In genomic region chr2:181715382-181715781, GRCm38 (mm10) we compare ENCODE assay signal across 12 mouse cellular contexts. TPM values are rescaled to one million over a fixed set of nuclear protein-coding genes. Genes with fewer than 3 reads are reported as not detected.
DNase-seq lines count a peak whose midpoint lies in the region; ATAC-seq and TF ChIP-seq lines count a peak whose summit lies in the region.
"Had no signal": no experiment of that assay in that cellular context is flagged by ENCODE, and none has a peak within 500 bp of the region (broad histone marks: within the 10 kb centered on the region; RNA-seq: fewer than 3 reads in every experiment).

No protein-coding gene starts in this region.

- peak; percentile 45 for ATAC-seq in forebrain, embryonic 13.5 days
- peak; percentile 17; the same call in 1 of the 2 replicates for ATAC-seq in hindbrain, embryonic 16.5 days
- peak; percentile 47; the same call in 1 of the 2 replicates for ATAC-seq in neural tube, embryonic 13.5 days (ENCODE audit: low read depth)

- intact Hi-C loops in left cerebral cortex, adult 2 months (cut with DNase I) = no loop called here

- H3K4me3 ChIP-seq in left cerebral cortex, adult 2 months = peak overlapping the region; percentile 58
- peak overlapping the region; percentile 44 for H3K4me3 ChIP-seq in forebrain, embryonic 13.5 days
- H3K4me3 ChIP-seq in hindbrain, embryonic 16.5 days (ENCODE audit: low read length) = peak overlapping the region; percentile 42
- H3K4me3 ChIP-seq in neural tube, embryonic 13.5 days = peak overlapping the region; percentile 54

- peaks cover 22% of the 10 kb centered on the region for H3K36me3 ChIP-seq in forebrain, embryonic 13.5 days (ENCODE audit: poor library complexity, severe bottlenecking)
- H3K36me3 ChIP-seq in hindbrain, embryonic 16.5 days (ENCODE audit: control insufficient read depth, insufficient read depth, low read length) = 0 out of 2 replicates have a peak, but pooled peaks cover 3% of the 10 kb centered on the region
- H3K36me3 ChIP-seq in neural tube, embryonic 13.5 days = peaks cover 27% of the 10 kb centered on the region

- H3K9me3 ChIP-seq in forebrain, embryonic 13.5 days (replicated peaks) = no peaks in the 10 kb centered on the region
- H3K9me3 ChIP-seq in hindbrain, embryonic 16.5 days (ENCODE audit: control insufficient read depth, low read length) = no peaks in the 10 kb centered on the region
- no peaks in the 10 kb centered on the region for H3K9me3 ChIP-seq in neural tube, embryonic 13.5 days

- peak overlapping the region; percentile 93 for H3K27ac ChIP-seq in left cerebral cortex, adult 2 months
- H3K27ac ChIP-seq in forebrain, embryonic 13.5 days = peak overlapping the region; percentile 87
- peak overlapping the region; percentile 79 for H3K27ac ChIP-seq in hindbrain, embryonic 16.5 days (ENCODE audit: low read depth, low read length)
- H3K27ac ChIP-seq in neural tube, embryonic 13.5 days (replicated peaks) = peak overlapping the region; percentile 92

- 50% methylated on average over 3 of the region's 3 CpGs for WGBS in forebrain, embryonic 13.5 days
- WGBS in hindbrain, embryonic 16.5 days = 38% methylated on average over 3 of the region's 3 CpGs
- 66% methylated on average over 3 of the region's 3 CpGs for WGBS in neural tube, embryonic 13.5 days

- peak overlapping the region; percentile 74 for H3K9ac ChIP-seq in forebrain, embryonic 13.5 days
- peak overlapping the region; percentile 61 for H3K9ac ChIP-seq in hindbrain, embryonic 16.5 days (ENCODE audit: low read depth, low read length)
- H3K9ac ChIP-seq in neural tube, embryonic 13.5 days = peak overlapping the region; percentile 82

- TF ChIP-seq CTCF in left cerebral cortex, adult 2 months (IDR thresholded peaks at IDR 0.05) = no peak

- peaks cover 39% of the 10 kb centered on the region for H3K4me1 ChIP-seq in forebrain, embryonic 13.5 days
- H3K4me1 ChIP-seq in hindbrain, embryonic 16.5 days (ENCODE audit: control insufficient read depth, insufficient read depth, low read depth, low read length) = peaks cover 24% of the 10 kb centered on the region
- peaks cover 55% of the 10 kb centered on the region for H3K4me1 ChIP-seq in neural tube, embryonic 13.5 days (replicated peaks)

- DNase-seq in left cerebral cortex, adult 2 months (ENCODE audit: extremely low spot score in 1 of 2, low spot score in 2 of 2) = no peak
- no peak for DNase-seq in left cerebral cortex, adult 9 months (ENCODE audit: low spot score in 2 of 2)
- no peak for DNase-seq in adrenal gland, postnatal 4 days (ENCODE audit: low spot score in 2 of 2)
- DNase-seq in embryo, embryonic 10.5 days (ENCODE audit: low spot score) = no peak
- DNase-seq: adrenal gland, adult 8-10 months; gastrocnemius, postnatal 25 days; lung, adult 18-20 months had no signal

- no peaks in the 10 kb centered on the region for H3K27me3 ChIP-seq in forebrain, embryonic 13.5 days
- H3K27me3 ChIP-seq in hindbrain, embryonic 16.5 days (replicated peaks; ENCODE audit: control insufficient read depth, insufficient read depth, low read length) = no peaks in the 10 kb centered on the region
- no peaks in the 10 kb centered on the region for H3K27me3 ChIP-seq in neural tube, embryonic 13.5 days

- peak overlapping the region; percentile 66 for H3K4me2 ChIP-seq in forebrain, embryonic 13.5 days
- peak overlapping the region; percentile 57 for H3K4me2 ChIP-seq in hindbrain, embryonic 16.5 days (ENCODE audit: low read length)
- H3K4me2 ChIP-seq in neural tube, embryonic 13.5 days = peak overlapping the region; percentile 85

RNA-seq across cellular contexts. Expression of gene Oprl1, which starts 0.6 kb away (rescaled TPM):
- 10 to 100 TPM; 48.7 to 53.2 TPM for total RNA-seq in left cerebral cortex, adult 2 months (2021)
- 33.5 and 48.2 TPM in 2 replicates for polyA plus RNA-seq in forebrain, embryonic 13.5 days (2015; fragmentation: Nextera tagmentation; extraction: Ambion mirVana)
- 93.8 and 96.3 TPM in 2 replicates for polyA plus RNA-seq in hindbrain, embryonic 16.5 days (2015; fragmentation: Nextera tagmentation; extraction: Ambion mirVana)
- 63.8 and 64.0 TPM in 2 replicates for polyA plus RNA-seq in neural tube, embryonic 13.5 days (2015; fragmentation: Nextera tagmentation; extraction: Ambion mirVana)
- total RNA-seq in adrenal gland, postnatal 4 days (2021) = 1 to 10 TPM; 4.0 to 6.0 TPM
- total RNA-seq: common myeloid progenitor, adult 5-6 weeks; gastrocnemius, postnatal 25 days had no signal

RNA-seq across cellular contexts. Expression of gene Lkaaear1, which starts 17.1 kb away (rescaled TPM):
- not detected for total RNA-seq in left cerebral cortex, adult 2 months (2021)
- polyA plus RNA-seq in forebrain, embryonic 13.5 days (2015; fragmentation: Nextera tagmentation; extraction: Ambion mirVana) = not detected in 2 replicates
- not detected in 2 replicates for polyA plus RNA-seq in hindbrain, embryonic 16.5 days (2015; fragmentation: Nextera tagmentation; extraction: Ambion mirVana)
- polyA plus RNA-seq in neural tube, embryonic 13.5 days (2015; fragmentation: Nextera tagmentation; extraction: Ambion mirVana) = not detected in 2 replicates
- not detected for total RNA-seq in adrenal gland, postnatal 4 days (2021)
- total RNA-seq: adrenal gland, adult 8-10 months; common myeloid progenitor, adult 5-6 weeks; gastrocnemius, postnatal 25 days; MEL had no signal

RNA-seq across cellular contexts. Expression of gene Rgs19, which starts 21.6 kb away (rescaled TPM):
- total RNA-seq in left cerebral cortex, adult 2 months (2021) = 10 to 100 TPM; 30.6 to 33.2 TPM
- polyA plus RNA-seq in forebrain, embryonic 13.5 days (2015; fragmentation: Nextera tagmentation; extraction: Ambion mirVana) = 45.3 and 45.4 TPM in 2 replicates
- 68.9 and 71.9 TPM in 2 replicates for polyA plus RNA-seq in hindbrain, embryonic 16.5 days (2015; fragmentation: Nextera tagmentation; extraction: Ambion mirVana)
- polyA plus RNA-seq in neural tube, embryonic 13.5 days (2015; fragmentation: Nextera tagmentation; extraction: Ambion mirVana) = 42.7 and 49.2 TPM in 2 replicates
- 10 to 100 TPM; 30.2 to 31.1 TPM for total RNA-seq in adrenal gland, postnatal 4 days (2021)

RNA-seq across cellular contexts. Expression of gene Tcea2, which starts 35.3 kb away (rescaled TPM):
- total RNA-seq in left cerebral cortex, adult 2 months (2021) = 10 to 100 TPM; 65.7 to 78.1 TPM
- polyA plus RNA-seq in forebrain, embryonic 13.5 days (2015; fragmentation: Nextera tagmentation; extraction: Ambion mirVana) = 31.0 and 35.9 TPM in 2 replicates
- polyA plus RNA-seq in hindbrain, embryonic 16.5 days (2015; fragmentation: Nextera tagmentation; extraction: Ambion mirVana) = 47.7 and 50.0 TPM in 2 replicates
- 33.9 and 37.8 TPM in 2 replicates for polyA plus RNA-seq in neural tube, embryonic 13.5 days (2015; fragmentation: Nextera tagmentation; extraction: Ambion mirVana)
- 10 to 100 TPM; 23.6 to 24.3 TPM for total RNA-seq in adrenal gland, postnatal 4 days (2021)

RNA-seq across cellular contexts. Expression of gene Sox18, which starts 43.9 kb away (rescaled TPM):
- 10 to 100 TPM; 10.9 to 11.2 TPM for total RNA-seq in left cerebral cortex, adult 2 months (2021)
- 11.6 and 13.0 TPM in 2 replicates for polyA plus RNA-seq in forebrain, embryonic 13.5 days (2015; fragmentation: Nextera tagmentation; extraction: Ambion mirVana)
- 18.0 TPM in 2 replicates for polyA plus RNA-seq in hindbrain, embryonic 16.5 days (2015; fragmentation: Nextera tagmentation; extraction: Ambion mirVana)
- polyA plus RNA-seq in neural tube, embryonic 13.5 days (2015; fragmentation: Nextera tagmentation; extraction: Ambion mirVana) = 18.9 and 22.2 TPM in 2 replicates
- total RNA-seq in adrenal gland, postnatal 4 days (2021) = 10 to 100 TPM; 45.2 to 47.3 TPM
- total RNA-seq: common myeloid progenitor, adult 5-6 weeks; MEL had no signal
